Mouse (Mus musculus): ENCODE data around the gene Tlr8. TPM values are rescaled to one million over a fixed set of nuclear protein-coding genes. Genes with fewer than 3 reads are reported as not detected.
A peak's percentile ranks its signal among the peaks of the same experiment; 100 is the strongest.

Gene Tlr8
- 1.1 TPM in 1 of 2 replicates, not detected in the other for total RNA-seq (2017)

- ATAC-seq (replicated peaks; ENCODE audit: low read depth, poor library complexity, severe bottlenecking): 0 out of 2 replicates have a peak, but pooled peaks have one; percentile 42
Measured at GRCm38 (mm10) chrX:167264086-167264485, at the start of gene Tlr8. Tlr8 (minus strand) TSS chrX:167264329.

GRCm38 (mm10) chrX:167302061-167302460 is 37.9 kb upstream of the Tlr8 start:
- peak; percentile 80 for ATAC-seq (replicated peaks; ENCODE audit: low read depth, poor library complexity, severe bottlenecking)

- ATAC-seq (replicated peaks; ENCODE audit: low read depth, poor library complexity, severe bottlenecking): peak; percentile 85
Measured at GRCm38 (mm10) chrX:167276953-167277352, 12.8 kb upstream of the Tlr8 start.

- peak; percentile 92 for ATAC-seq (replicated peaks; ENCODE audit: low read depth, poor library complexity, severe bottlenecking)
Measured at GRCm38 (mm10) chrX:167276551-167276950, 12.4 kb upstream of the Tlr8 start.

- 0 out of 2 replicates have a peak, but pooled peaks have one; percentile 47 for ATAC-seq (replicated peaks; ENCODE audit: low read depth, poor library complexity, severe bottlenecking)
Measured at GRCm38 (mm10) chrX:167263530-167263929, 599 bp downstream of the Tlr8 start.

GRCm38 (mm10) chrX:167241736-167242135 is 22.4 kb downstream of the Tlr8 start:
- ATAC-seq (replicated peaks; ENCODE audit: low read depth, poor library complexity, severe bottlenecking): no peak

GRCm38 (mm10) chrX:167239293-167239921 is 24.7 kb downstream of the Tlr8 start:
- no peak for ATAC-seq (replicated peaks; ENCODE audit: low read depth, poor library complexity, severe bottlenecking)

- peak; percentile 71 for ATAC-seq (replicated peaks; ENCODE audit: low read depth, poor library complexity, severe bottlenecking)
Measured at GRCm38 (mm10) chrX:167233104-167233687, 30.9 kb downstream of the Tlr8 start.

GRCm38 (mm10) chrX:167231150-167231549 is 33.0 kb downstream of the Tlr8 start:
- peak; percentile 40; the same call in 1 of the 2 replicates for ATAC-seq (replicated peaks; ENCODE audit: low read depth, poor library complexity, severe bottlenecking)

GRCm38 (mm10) chrX:167229819-167230218 is 34.3 kb downstream of the Tlr8 start:
- ATAC-seq (replicated peaks; ENCODE audit: low read depth, poor library complexity, severe bottlenecking): no peak

- ATAC-seq (replicated peaks; ENCODE audit: low read depth, poor library complexity, severe bottlenecking): peak; percentile 68
Measured at GRCm38 (mm10) chrX:167229206-167229605, 34.9 kb downstream of the Tlr8 start.

- no peak for ATAC-seq (replicated peaks; ENCODE audit: low read depth, poor library complexity, severe bottlenecking)
Measured at GRCm38 (mm10) chrX:167227756-167228155, 36.4 kb downstream of the Tlr8 start.

- ATAC-seq (replicated peaks; ENCODE audit: low read depth, poor library complexity, severe bottlenecking): peak; percentile 89
Measured at GRCm38 (mm10) chrX:167227138-167227537, 37.0 kb downstream of the Tlr8 start.

GRCm38 (mm10) chrX:167226570-167226969 is 37.6 kb downstream of the Tlr8 start:
- no peak for ATAC-seq (replicated peaks; ENCODE audit: low read depth, poor library complexity, severe bottlenecking)

GRCm38 (mm10) chrX:167212707-167213106 is 51.4 kb downstream of the Tlr8 start:
- no peak for ATAC-seq (replicated peaks; ENCODE audit: low read depth, poor library complexity, severe bottlenecking)

- ATAC-seq (replicated peaks; ENCODE audit: low read depth, poor library complexity, severe bottlenecking): no peak
Measured at GRCm38 (mm10) chrX:167211871-167212555, 52.1 kb downstream of the Tlr8 start.

- peak; percentile 37 for ATAC-seq (replicated peaks; ENCODE audit: low read depth, poor library complexity, severe bottlenecking)
Measured at GRCm38 (mm10) chrX:167210319-167210728, 53.8 kb downstream of the Tlr8 start.

- no peak for ATAC-seq (replicated peaks; ENCODE audit: low read depth, poor library complexity, severe bottlenecking)
Measured at GRCm38 (mm10) chrX:167209828-167210227, 54.3 kb downstream of the Tlr8 start.

- peak; percentile 62 for ATAC-seq (replicated peaks; ENCODE audit: low read depth, poor library complexity, severe bottlenecking)
Measured at GRCm38 (mm10) chrX:167208978-167209754, 55.0 kb downstream of the Tlr8 start, which contains the start of gene Tmsb4x. Tmsb4x (minus strand) TSS chrX:167209315.

GRCm38 (mm10) chrX:167208506-167208820 is 55.7 kb downstream of the Tlr8 start:
- peak; percentile 2; the same call in 1 of the 2 replicates for ATAC-seq (replicated peaks; ENCODE audit: low read depth, poor library complexity, severe bottlenecking)

All from common myeloid progenitor, adult 5-6 weeks (primary cell).